Mouse (Mus musculus) MEL (cell line): ENCODE results near the gene Hnrnpl. TPM values are rescaled to one million over a fixed set of nuclear protein-coding genes. Genes with fewer than 3 reads are reported as not detected.

Experiments used
- DNase-seq: peaks from one replicate; pipeline ENCODE4 v3.0.0; 2011; ENCODE audit warnings: low read depth, low spot score
- H3K27ac ChIP-seq: 2 replicates; pipeline ENCODE4 v1.5.1; 2012; ENCODE audit warnings: low read depth, mild to moderate bottlenecking, control low read depth, low read length, moderate library complexity; ENCODE audit not compliant: control insufficient read depth
- H3K27me3 ChIP-seq, 2 experiments: fragments of 150-350 bp in 1 of 2; sonication (generic) in 1 of 2; 2 replicates each; pipeline ENCODE4 v1.6.1; 2012; ENCODE audit warnings: low read length in 2 of 2, mild to moderate bottlenecking in 2 of 2, improper control_type of control experiment in 1 of 2, moderate library complexity in 1 of 2; ENCODE audit not compliant: insufficient read depth in 2 of 2, control insufficient read depth in 1 of 2
- H3K36me3 ChIP-seq, 2 experiments: 2 replicates each; pipeline ENCODE4 v1.6.1; 2012 to 2014; ENCODE audit warnings: low read length in 2 of 2, improper control_type of control experiment in 1 of 2, inconsistent platforms in 1 of 2, mild to moderate bottlenecking in 1 of 2; ENCODE audit not compliant: insufficient read depth in 2 of 2, control insufficient read depth in 1 of 2
- H3K4me1 ChIP-seq, 2 experiments: fragments of 150-350 bp in 1 of 2; sonication (generic) in 1 of 2; 2 replicates each; pipeline ENCODE4 v1.6.1; 2012; ENCODE audit warnings: low read length in 2 of 2, improper control_type of control experiment in 1 of 2, mild to moderate bottlenecking in 1 of 2; ENCODE audit not compliant: insufficient read depth in 2 of 2, control insufficient read depth in 1 of 2
- H3K4me3 ChIP-seq, 2 experiments: fragments of 150-350 bp in 1 of 2; sonication (generic) in 1 of 2; 2 replicates each; pipeline ENCODE4 v1.5.1; 2012; ENCODE audit warnings: low read depth in 2 of 2, low read length in 2 of 2, mild to moderate bottlenecking in 2 of 2, moderate library complexity in 2 of 2, control low read depth in 1 of 2, improper control_type of control experiment in 1 of 2; ENCODE audit not compliant: control insufficient read depth in 1 of 2, insufficient read depth in 1 of 2
- H3K79me2 ChIP-seq: 2 replicates; pipeline ENCODE4 v1.6.1; 2012; ENCODE audit warnings: mild to moderate bottlenecking, low read length, moderate library complexity; ENCODE audit not compliant: control insufficient read depth, poor library complexity, insufficient read depth
- H3K9ac ChIP-seq: 2 replicates; pipeline ENCODE4 v1.6.1; 2012; ENCODE audit warnings: low read depth, mild to moderate bottlenecking, control low read depth, low read length, moderate library complexity; ENCODE audit not compliant: control insufficient read depth, poor library complexity, severe bottlenecking
- H3K9me3 ChIP-seq: fragments of 150-350 bp; sonication (generic); replicated peaks from 2 replicates; pipeline ENCODE4 v1.6.1; 2012; ENCODE audit warnings: mild to moderate bottlenecking, low read length, improper control_type of control experiment, moderate library complexity; ENCODE audit not compliant: insufficient read depth
- BHLHE40 ChIP-seq: IDR thresholded peaks from 2 replicates; pipeline ENCODE4 v1.6.1; 2012; ENCODE audit warnings: low read depth, mild to moderate bottlenecking, inconsistent platforms, low read length, improper control_type of control experiment, borderline replicate concordance
- CHD1 ChIP-seq: IDR thresholded peaks from 2 replicates; pipeline ENCODE4 v1.6.1; 2012; ENCODE audit warnings: low read depth, mild to moderate bottlenecking, inconsistent platforms, low read length, improper control_type of control experiment
- CHD2 ChIP-seq: IDR thresholded peaks from 2 replicates; pipeline ENCODE4 v1.6.1; 2011; ENCODE audit warnings: low read length, improper control_type of control experiment
- CTCF ChIP-seq, 3 experiments: IDR thresholded peaks in 2 of 3; conservative IDR thresholded peaks in 1 of 3; 2 replicates each; pipeline ENCODE4 v1.5.1; 2011 to 2012; ENCODE audit warnings: low read length in 3 of 3, low read depth in 2 of 3, mild to moderate bottlenecking in 2 of 3, improper control_type of control experiment in 1 of 3, inconsistent platforms in 1 of 3, mixed read lengths in 1 of 3, moderate library complexity in 1 of 3; ENCODE audit not compliant: control insufficient read depth in 1 of 3, insufficient read depth in 1 of 3, poor library complexity in 1 of 3, severe bottlenecking in 1 of 3
- E2F4 ChIP-seq: IDR thresholded peaks from 2 replicates; pipeline ENCODE4 v1.6.1; 2011; ENCODE audit warnings: low read depth, low read length, improper control_type of control experiment, borderline replicate concordance
- ELF1 ChIP-seq: IDR thresholded peaks from 2 replicates; pipeline ENCODE4 v1.6.1; 2014; ENCODE audit warnings: low read depth, mild to moderate bottlenecking, inconsistent platforms, low read length, improper control_type of control experiment, moderate library complexity
- EP300 ChIP-seq, 2 experiments: IDR thresholded peaks; 2 replicates each; pipeline ENCODE4 v1.6.1; 2011; ENCODE audit warnings: improper control_type of control experiment in 2 of 2, low read length in 2 of 2, low read depth in 1 of 2, mild to moderate bottlenecking in 1 of 2
- ETS1 ChIP-seq: IDR thresholded peaks from 2 replicates; pipeline ENCODE4 v1.6.1; 2012; ENCODE audit warnings: low read depth, mild to moderate bottlenecking, inconsistent platforms, low read length, improper control_type of control experiment, moderate library complexity
- GABPA ChIP-seq: IDR thresholded peaks from 2 replicates; pipeline ENCODE4 v1.6.1; 2012; ENCODE audit warnings: low read depth, mild to moderate bottlenecking, inconsistent platforms, low read length, improper control_type of control experiment, moderate library complexity
- GATA1 ChIP-seq: IDR thresholded peaks from 2 replicates; pipeline ENCODE4 v1.6.1; 2011; ENCODE audit warnings: low read depth, low read length, improper control_type of control experiment
- HCFC1 ChIP-seq: IDR thresholded peaks from 2 replicates; pipeline ENCODE4 v1.6.1; 2012; ENCODE audit warnings: low read depth, mild to moderate bottlenecking, inconsistent platforms, low read length, improper control_type of control experiment, moderate library complexity
- JUND ChIP-seq: IDR thresholded peaks from 2 replicates; pipeline ENCODE4 v1.6.1; 2011; ENCODE audit warnings: low read depth, mild to moderate bottlenecking, improper control_type of control experiment, low read length
- KAT2A ChIP-seq: conservative IDR thresholded peaks from 2 replicates; pipeline ENCODE4 v1.6.1; 2012; ENCODE audit warnings: low read depth, low read length, improper control_type of control experiment, inconsistent platforms
- MAFK ChIP-seq: IDR thresholded peaks from 2 replicates; pipeline ENCODE4 v1.6.1; 2011; ENCODE audit warnings: low read depth, mild to moderate bottlenecking, low read length, improper control_type of control experiment, borderline replicate concordance
- MAX ChIP-seq: IDR thresholded peaks from 2 replicates; pipeline ENCODE4 v1.6.1; 2011; ENCODE audit warnings: low read length, improper control_type of control experiment
- MAZ ChIP-seq: IDR thresholded peaks from 2 replicates; pipeline ENCODE4 v1.6.1; 2012; ENCODE audit warnings: low read depth, mild to moderate bottlenecking, inconsistent platforms, low read length, improper control_type of control experiment
- MEF2A ChIP-seq: IDR thresholded peaks from 2 replicates; pipeline ENCODE4 v1.6.1; 2014; ENCODE audit warnings: low read depth, mild to moderate bottlenecking, inconsistent platforms, low read length, improper control_type of control experiment; ENCODE audit not compliant: poor library complexity, insufficient replicate concordance, severe bottlenecking; ENCODE audit errors: extremely low read depth
- MXI1 ChIP-seq: IDR thresholded peaks from 2 replicates; pipeline ENCODE4 v1.6.1; 2011; ENCODE audit warnings: mild to moderate bottlenecking, low read depth, low read length, improper control_type of control experiment
- MYC ChIP-seq: IDR thresholded peaks from 2 replicates; pipeline ENCODE4 v1.6.1; 2011; ENCODE audit warnings: low read depth, mild to moderate bottlenecking, low read length, improper control_type of control experiment, moderate library complexity
- NELFE ChIP-seq: IDR thresholded peaks from 2 replicates; pipeline ENCODE4 v1.6.1; 2011; ENCODE audit warnings: low read depth, low read length, improper control_type of control experiment
- NRF1 ChIP-seq: IDR thresholded peaks from 2 replicates; pipeline ENCODE4 v1.6.1; 2014; ENCODE audit warnings: low read depth, mild to moderate bottlenecking, inconsistent platforms, low read length, improper control_type of control experiment, moderate library complexity; ENCODE audit not compliant: poor library complexity, insufficient read depth, severe bottlenecking
- POLR2A ChIP-seq, 2 experiments: IDR thresholded peaks; 2 replicates each; pipeline ENCODE4 v1.6.1; 2011 to 2012; ENCODE audit warnings: low read length in 2 of 2, mild to moderate bottlenecking in 2 of 2, control low read depth in 1 of 2, improper control_type of control experiment in 1 of 2, low read depth in 1 of 2, moderate library complexity in 1 of 2; ENCODE audit not compliant: control insufficient read depth in 1 of 2, insufficient read depth in 1 of 2, poor library complexity in 1 of 2
- POLR2AphosphoS2 ChIP-seq: IDR thresholded peaks from 2 replicates; pipeline ENCODE4 v1.6.1; 2011; ENCODE audit warnings: low read length, improper control_type of control experiment
- POLR2AphosphoS5 ChIP-seq: IDR thresholded peaks from 2 replicates; pipeline ENCODE4 v1.6.1; 2012; ENCODE audit warnings: low read depth, borderline replicate concordance, mild to moderate bottlenecking, inconsistent platforms, low read length, moderate library complexity, mixed read lengths
- RAD21 ChIP-seq: IDR thresholded peaks from 2 replicates; pipeline ENCODE4 v1.6.1; 2011; ENCODE audit warnings: mild to moderate bottlenecking, low read depth, low read length, improper control_type of control experiment
- RCOR1 ChIP-seq: IDR thresholded peaks from 2 replicates; pipeline ENCODE4 v1.6.1; 2012; ENCODE audit warnings: low read depth, mild to moderate bottlenecking, inconsistent platforms, low read length, improper control_type of control experiment
- SIN3A ChIP-seq: IDR thresholded peaks from 2 replicates; pipeline ENCODE4 v1.6.1; 2012; ENCODE audit warnings: low read length, improper control_type of control experiment, inconsistent platforms
- SMC3 ChIP-seq: IDR thresholded peaks from 2 replicates; pipeline ENCODE4 v1.6.1; 2011; ENCODE audit warnings: low read depth, low read length, improper control_type of control experiment
- TAL1 ChIP-seq: IDR thresholded peaks from 2 replicates; pipeline ENCODE4 v1.6.1; 2012; ENCODE audit warnings: mild to moderate bottlenecking, inconsistent platforms, low read length, moderate library complexity, mixed read lengths
- TBP ChIP-seq: IDR thresholded peaks from 2 replicates; pipeline ENCODE4 v1.8.0; 2011; ENCODE audit warnings: low read depth, low read length, improper control_type of control experiment
- TCF12 ChIP-seq: IDR thresholded peaks from 2 replicates; pipeline ENCODE4 v1.6.1; 2014; ENCODE audit warnings: low read depth, mild to moderate bottlenecking, inconsistent platforms, low read length, improper control_type of control experiment, moderate library complexity
- UBTF ChIP-seq: IDR thresholded peaks from 2 replicates; pipeline ENCODE4 v1.6.1; 2012; ENCODE audit warnings: low read depth, mild to moderate bottlenecking, inconsistent platforms, low read length, improper control_type of control experiment, moderate library complexity, borderline replicate concordance; ENCODE audit not compliant: insufficient read depth
- USF1 ChIP-seq: IDR thresholded peaks from 2 replicates; pipeline ENCODE4 v1.6.1; 2014; ENCODE audit warnings: low read depth, mild to moderate bottlenecking, inconsistent platforms, low read length, improper control_type of control experiment, moderate library complexity
- USF2 ChIP-seq, 2 experiments: IDR thresholded peaks; 2 replicates each; pipeline ENCODE4 v1.6.1; 2011 to 2012; ENCODE audit warnings: improper control_type of control experiment in 2 of 2, low read length in 2 of 2, borderline replicate concordance in 1 of 2, inconsistent platforms in 1 of 2, low read depth in 1 of 2, mild to moderate bottlenecking in 1 of 2; ENCODE audit not compliant: insufficient read depth in 1 of 2
- ZC3H11A ChIP-seq: IDR thresholded peaks from 2 replicates; pipeline ENCODE4 v1.6.1; 2012; ENCODE audit warnings: low read depth, mild to moderate bottlenecking, inconsistent platforms, low read length, improper control_type of control experiment
- ZKSCAN1 ChIP-seq: IDR thresholded peaks from 2 replicates; pipeline ENCODE4 v1.6.1; 2012; ENCODE audit warnings: low read depth, mild to moderate bottlenecking, inconsistent platforms, low read length, improper control_type of control experiment, moderate library complexity
- ZMIZ1 ChIP-seq: IDR thresholded peaks from 2 replicates; pipeline ENCODE4 v1.6.1; 2012; ENCODE audit warnings: low read depth, mild to moderate bottlenecking, inconsistent platforms, low read length, improper control_type of control experiment, moderate library complexity
- ZNF384 ChIP-seq: IDR thresholded peaks from 2 replicates; pipeline ENCODE4 v1.6.1; 2012; ENCODE audit warnings: low read depth, mild to moderate bottlenecking, inconsistent platforms, low read length, improper control_type of control experiment
- polyA plus RNA-seq, 2 experiments: library from polyadenylated mRNA; stranded (reverse) in 1 of 2; unstranded in 1 of 2; fragments of >175 nt in 1 of 2; fragments of >200 nt in 1 of 2; gene quantifications; 2 replicates each; pipeline versions ENCODE4 v1.2.1 to v1.2.4; 2012; ENCODE audit warnings: low replicate concordance in 2 of 2, low read depth in 1 of 2; ENCODE audit not compliant: insufficient read length in 2 of 2, insufficient read depth in 1 of 2, missing spikeins in 1 of 2
- total RNA-seq: library from RNA; depleted of rRNA; stranded (reverse); fragments of 300-350 nt; gene quantifications from 2 replicates; pipeline ENCODE4 v1.2.3, GENCODE M21; 2012

Hnrnpl gene
- total and polyA plus RNA-seq, 3 experiments, result 246 to 1,095 (median 684) TPM

- H3K79me2 ChIP-seq, result no peaks in the 10 kb centered on the region; the same call in 1 of the 2 replicates
- peak within 1 kb of the TSS; percentile 49 to 80 for H3K4me3 ChIP-seq
- H3K27me3 ChIP-seq, result no peaks in the 10 kb centered on the region
- DNase-seq, result peak; percentile 68
- H3K9me3 ChIP-seq, result no peaks in the 10 kb centered on the region
- peaks cover 7 to 32% of the 10 kb centered on the region in 2 experiments for H3K4me1 ChIP-seq
- H3K36me3 ChIP-seq, result peaks cover 0 to 21% of the 10 kb centered on the region in 2 experiments; a peak in 2 of 4 replicates
- peak within 1 kb of the TSS; percentile 69 for H3K9ac ChIP-seq
- peak within 1 kb of the TSS; percentile 82 for H3K27ac ChIP-seq
- TF ChIP-seq POLR2A (IDR thresholded peaks at IDR 0.05; ENCODE audit: control insufficient read depth in 1 of 2, insufficient read depth in 1 of 2, low read depth in 1 of 2, low read length in 2 of 2, poor library complexity in 1 of 2) (peak; percentile 16 to 31; a peak in 1 of 4 replicates), MYC (no peak), MXI1 (no peak), ELF1 (no peak), KAT2A (no peak; the same call in 1 of the 2 replicates), BHLHE40 (no peak), CHD1 (no peak), MAFK (no peak), NELFE (peak; percentile 37; the same call in 1 of the 2 replicates), ZMIZ1 (no peak), GABPA (no peak), TCF12 (peak; percentile 54; the same call in 1 of the 2 replicates), SMC3 (no peak), CHD2 (no peak), GATA1 (peak; percentile 76), MAX (no peak), TAL1 (no peak), USF1 (no peak), NRF1 (no peak), ZKSCAN1 (no peak), POLR2AphosphoS2 (no peak), HCFC1 (peak; percentile 71), SIN3A (no peak), RCOR1 (peak; percentile 40), ETS1 (peak; percentile 89), MEF2A (no peak), USF2 (IDR thresholded peaks at IDR 0.05; ENCODE audit: borderline replicate concordance in 1 of 2, insufficient read depth in 1 of 2, low read depth in 1 of 2, low read length in 2 of 2) (no peak), ZNF384 (no peak), JUND (peak; percentile 97), MAZ (no peak), ZC3H11A (no peak), EP300 (IDR thresholded peaks at IDR 0.05; ENCODE audit: low read depth in 1 of 2, low read length in 2 of 2) (peak; percentile 20 to 50; a peak in 1 of 4 replicates), TBP (peak; percentile 74), UBTF (no peak), E2F4 (no peak), CTCF (IDR thresholded peaks at IDR 0.05 in 2 of 3, conservative IDR thresholded peaks at IDR 0.05 in 1 of 3; ENCODE audit: control insufficient read depth in 1 of 3, insufficient read depth in 1 of 3, low read depth in 2 of 3, low read length in 3 of 3, poor library complexity in 1 of 3, severe bottlenecking in 1 of 3) (no peak), POLR2AphosphoS5 (no peak), RAD21 (no peak)
Observed at GRCm38 (mm10) chr7:28863540-28863939, 55.2 kb downstream of the Hnrnpl start, which contains the start of gene Lgals7. Lgals7 (plus strand) TSS chr7:28863853.
